ENCODE assay signal across 10 mouse cellular contexts in the genomic region with DNA sequence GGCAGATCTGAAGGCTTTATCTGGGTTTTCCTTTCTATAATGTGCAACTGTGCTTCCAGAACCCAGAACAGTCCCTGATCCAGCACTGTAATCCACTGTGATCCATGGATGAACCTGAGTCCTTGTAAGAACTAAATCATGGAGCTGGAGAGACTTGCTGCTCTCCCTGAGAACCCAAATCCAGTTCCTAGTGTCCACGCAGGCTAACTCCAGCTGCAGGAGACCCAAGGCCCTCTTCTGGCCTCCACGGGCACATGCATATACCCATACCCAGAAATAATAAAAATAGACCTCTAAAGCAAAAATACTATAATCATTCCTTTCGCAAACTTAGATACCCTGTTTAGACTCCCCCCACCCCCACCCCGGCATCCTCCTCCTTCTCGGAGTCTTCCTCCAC. TPM values are rescaled to one million over a fixed set of nuclear protein-coding genes. Genes with fewer than 3 reads are reported as not detected.
A peak's percentile ranks its signal among the peaks of the same experiment; 100 is the strongest.
DNase-seq lines count a peak whose midpoint lies in the region; ATAC-seq and TF ChIP-seq lines count a peak whose summit lies in the region.
"Had no signal": no experiment of that assay in that cellular context is flagged by ENCODE, and none has a peak within 500 bp of the region (broad histone marks: within the 10 kb centered on the region; RNA-seq: fewer than 3 reads in every experiment).

No protein-coding gene starts in this region.

- peaks cover 33% of the 10 kb centered on the region for H3K4me1 ChIP-seq in lung, embryonic 15.5 days
- H3K4me1 ChIP-seq in embryonic facial prominence, embryonic 13.5 days = peaks cover 31% of the 10 kb centered on the region
- H3K4me1 ChIP-seq in hindbrain, embryonic 14.5 days (replicated peaks; ENCODE audit: control insufficient read depth, insufficient read depth, low read length) = peaks cover 42% of the 10 kb centered on the region
- peaks cover 13% of the 10 kb centered on the region for H3K4me1 ChIP-seq in midbrain, postnatal 0 days (ENCODE audit: insufficient read depth, low read length)

- no peak overlapping the region for H3K27ac ChIP-seq in lung, embryonic 15.5 days
- no peak overlapping the region for H3K27ac ChIP-seq in embryonic facial prominence, embryonic 13.5 days
- H3K27ac ChIP-seq in hindbrain, embryonic 14.5 days = peak overlapping the region; percentile 89
- peak overlapping the region; percentile 92 for H3K27ac ChIP-seq in midbrain, postnatal 0 days (ENCODE audit: low read depth, low read length)
- H3K27ac ChIP-seq: liver, embryonic 12.5 days had no signal

- H3K9me3 ChIP-seq in lung, embryonic 15.5 days = no peaks in the 10 kb centered on the region
- no peaks in the 10 kb centered on the region for H3K9me3 ChIP-seq in embryonic facial prominence, embryonic 13.5 days
- no peaks in the 10 kb centered on the region for H3K9me3 ChIP-seq in hindbrain, embryonic 14.5 days (ENCODE audit: control insufficient read depth, low read length)
- no peaks in the 10 kb centered on the region for H3K9me3 ChIP-seq in midbrain, postnatal 0 days (ENCODE audit: low read length)
- H3K9me3 ChIP-seq: liver, embryonic 12.5 days had no signal

- ATAC-seq in lung, embryonic 15.5 days (ENCODE audit: borderline replicate concordance, extremely low read depth, low FRiP score, low TSS enrichment) = no peak
- ATAC-seq in embryonic facial prominence, embryonic 13.5 days (ENCODE audit: insufficient number of reproducible peaks, insufficient read depth, low FRiP score, low TSS enrichment, low read depth) = no peak
- ATAC-seq in hindbrain, embryonic 14.5 days (ENCODE audit: low FRiP score) = no peak
- ATAC-seq in midbrain, postnatal 0 days (ENCODE audit: low FRiP score) = no peak

- H3K4me2 ChIP-seq in lung, embryonic 15.5 days = peak overlapping the region; percentile 88
- peak overlapping the region; percentile 84 for H3K4me2 ChIP-seq in embryonic facial prominence, embryonic 13.5 days
- peak overlapping the region; percentile 66 for H3K4me2 ChIP-seq in hindbrain, embryonic 14.5 days (replicated peaks)
- peak overlapping the region; percentile 50 for H3K4me2 ChIP-seq in midbrain, postnatal 0 days (ENCODE audit: low read depth, low read length, poor library complexity, severe bottlenecking)

- DNase-seq in lung, postnatal 14 days = no peak
- no peak for DNase-seq in hindbrain, embryonic 14.5 days (ENCODE audit: low spot score)
- DNase-seq in midbrain, postnatal 0 days (ENCODE audit: low spot score) = no peak
- DNase-seq in left cerebral cortex, postnatal 10 days (ENCODE audit: extremely low spot score in 1 of 2, low spot score in 2 of 2) = no peak
- no peak for DNase-seq in cerebellum, postnatal 4 days (ENCODE audit: low spot score in 2 of 2)
- no peak for DNase-seq in yolk sac, embryonic 10.5 days (ENCODE audit: low spot score)

- peak overlapping the region; percentile 56; the same call in 1 of the 2 replicates for H3K4me3 ChIP-seq in lung, embryonic 15.5 days
- peak overlapping the region; percentile 56 for H3K4me3 ChIP-seq in embryonic facial prominence, embryonic 13.5 days
- peak overlapping the region; percentile 43 for H3K4me3 ChIP-seq in hindbrain, embryonic 14.5 days (replicated peaks; ENCODE audit: low read length)
- H3K4me3 ChIP-seq in midbrain, postnatal 0 days (ENCODE audit: low read depth, low read length) = peak overlapping the region; percentile 50

- peaks cover 12% of the 10 kb centered on the region for H3K27me3 ChIP-seq in lung, embryonic 15.5 days
- peaks cover 24% of the 10 kb centered on the region for H3K27me3 ChIP-seq in embryonic facial prominence, embryonic 13.5 days
- 0 out of 2 replicates have a peak, but pooled peaks cover 8% of the 10 kb centered on the region for H3K27me3 ChIP-seq in hindbrain, embryonic 14.5 days (ENCODE audit: control insufficient read depth, insufficient read depth, low read length)
- no peaks in the 10 kb centered on the region for H3K27me3 ChIP-seq in midbrain, postnatal 0 days (ENCODE audit: insufficient read depth, low read length)

- H3K36me3 ChIP-seq in lung, embryonic 15.5 days = no peaks in the 10 kb centered on the region
- H3K36me3 ChIP-seq in embryonic facial prominence, embryonic 13.5 days = peaks cover 17% of the 10 kb centered on the region
- H3K36me3 ChIP-seq in hindbrain, embryonic 14.5 days (replicated peaks; ENCODE audit: control insufficient read depth, insufficient read depth) = peaks cover 25% of the 10 kb centered on the region
- peaks cover 7% of the 10 kb centered on the region; the same call in 1 of the 2 replicates for H3K36me3 ChIP-seq in midbrain, postnatal 0 days (ENCODE audit: insufficient read depth, low read length)
- H3K36me3 ChIP-seq: liver, embryonic 12.5 days had no signal

- no peak overlapping the region for H3K9ac ChIP-seq in lung, embryonic 15.5 days
- H3K9ac ChIP-seq in embryonic facial prominence, embryonic 13.5 days = peak overlapping the region; percentile 75; the same call in 1 of the 2 replicates
- peak overlapping the region; percentile 50 for H3K9ac ChIP-seq in hindbrain, embryonic 14.5 days
- H3K9ac ChIP-seq in midbrain, postnatal 0 days (replicated peaks; ENCODE audit: low read length, poor library complexity, severe bottlenecking) = peak overlapping the region; percentile 75; the same call in 1 of the 2 replicates
- H3K9ac ChIP-seq: liver, embryonic 12.5 days had no signal

- intact Hi-C loops in left cerebral cortex, postnatal 10 days (cut with DNase I) = no loop called here

- WGBS in lung, embryonic 15.5 days = 86% methylated on average over 5 of the region's 5 CpGs
- WGBS in embryonic facial prominence, embryonic 13.5 days = 86% methylated on average over 5 of the region's 5 CpGs
- WGBS in hindbrain, embryonic 14.5 days = 85% methylated on average over 5 of the region's 5 CpGs
- whole genome bisulfite sequencing in midbrain, postnatal 0 days = 77% methylated on average over 5 of the region's 5 CpGs

- peak; percentile 28 for TF ChIP-seq CTCF in midbrain, postnatal 0 days (IDR thresholded peaks at IDR 0.05)

RNA-seq across cellular contexts. Expression of a gene that starts 1.4 kb away (rescaled TPM):
- polyA plus RNA-seq in lung, embryonic 15.5 days (2015; fragmentation: Nextera tagmentation; extraction: Ambion mirVana) = 9.7 and 10.0 TPM in 2 replicates
- polyA plus RNA-seq in embryonic facial prominence, embryonic 13.5 days (2015; fragmentation: Nextera tagmentation; extraction: Ambion mirVana) = 22.1 and 23.0 TPM in 2 replicates
- 101 and 120 TPM in 2 replicates for polyA plus RNA-seq in hindbrain, embryonic 14.5 days (2014; fragmentation: Nextera tagmentation; extraction: Ambion mirVana)
- total RNA-seq in midbrain, postnatal 0 days (2014; rRNA removed) = 63.6 and 79.2 TPM in 2 replicates
- 131 and 132 TPM in 2 replicates for polyA plus RNA-seq in midbrain, postnatal 0 days (2015; fragmentation: Nextera tagmentation; extraction: Ambion mirVana)
- total RNA-seq in left cerebral cortex, postnatal 10 days (2021) = 10 to 100 TPM; 68.2 to 82.2 TPM

RNA-seq across cellular contexts. Expression of a gene that starts 7.7 kb away (rescaled TPM):
- 30.3 and 32.9 TPM in 2 replicates for polyA plus RNA-seq in lung, embryonic 15.5 days (2015; fragmentation: Nextera tagmentation; extraction: Ambion mirVana)
- polyA plus RNA-seq in embryonic facial prominence, embryonic 13.5 days (2015; fragmentation: Nextera tagmentation; extraction: Ambion mirVana) = 10.2 and 11.1 TPM in 2 replicates
- 9.5 and 12.2 TPM in 2 replicates for polyA plus RNA-seq in hindbrain, embryonic 14.5 days (2014; fragmentation: Nextera tagmentation; extraction: Ambion mirVana)
- total RNA-seq in midbrain, postnatal 0 days (2014; rRNA removed) = 2.0 and 5.1 TPM in 2 replicates
- 6.8 and 6.9 TPM in 2 replicates for polyA plus RNA-seq in midbrain, postnatal 0 days (2015; fragmentation: Nextera tagmentation; extraction: Ambion mirVana)
- 1 to 10 TPM; 4.2 to 4.3 TPM for total RNA-seq in left cerebral cortex, postnatal 10 days (2021)

RNA-seq across cellular contexts. Expression of a gene that starts 9.2 kb away (rescaled TPM):
- polyA plus RNA-seq in lung, embryonic 15.5 days (2015; fragmentation: Nextera tagmentation; extraction: Ambion mirVana) = 76.4 and 77.3 TPM in 2 replicates
- 78.9 and 81.7 TPM in 2 replicates for polyA plus RNA-seq in embryonic facial prominence, embryonic 13.5 days (2015; fragmentation: Nextera tagmentation; extraction: Ambion mirVana)
- 43.5 and 48.2 TPM in 2 replicates for polyA plus RNA-seq in hindbrain, embryonic 14.5 days (2014; fragmentation: Nextera tagmentation; extraction: Ambion mirVana)
- total RNA-seq in midbrain, postnatal 0 days (2014; rRNA removed) = 28.2 and 35.7 TPM in 2 replicates
- polyA plus RNA-seq in midbrain, postnatal 0 days (2015; fragmentation: Nextera tagmentation; extraction: Ambion mirVana) = 29.1 and 29.3 TPM in 2 replicates
- total RNA-seq in left cerebral cortex, postnatal 10 days (2021) = 10 to 100 TPM; 29.6 to 30.2 TPM

RNA-seq across cellular contexts. Expression of a gene that starts 12.3 kb away (rescaled TPM):
- 1.5 and 1.7 TPM in 2 replicates for polyA plus RNA-seq in lung, embryonic 15.5 days (2015; fragmentation: Nextera tagmentation; extraction: Ambion mirVana)
- polyA plus RNA-seq in embryonic facial prominence, embryonic 13.5 days (2015; fragmentation: Nextera tagmentation; extraction: Ambion mirVana) = 1.8 and 2.8 TPM in 2 replicates
- 4.0 and 4.3 TPM in 2 replicates for polyA plus RNA-seq in hindbrain, embryonic 14.5 days (2014; fragmentation: Nextera tagmentation; extraction: Ambion mirVana)
- 2.0 and 2.3 TPM in 2 replicates for total RNA-seq in midbrain, postnatal 0 days (2014; rRNA removed)
- 6.5 and 8.1 TPM in 2 replicates for polyA plus RNA-seq in midbrain, postnatal 0 days (2015; fragmentation: Nextera tagmentation; extraction: Ambion mirVana)
- total RNA-seq in left cerebral cortex, postnatal 10 days (2021) = 1 to 10 TPM; 3.2 to 3.5 TPM
- polyA plus RNA-seq: erythroblast, embryonic 14.5 days had no signal

RNA-seq across cellular contexts. Expression of a gene that starts 17.2 kb away (rescaled TPM):
- 10.1 and 12.1 TPM in 2 replicates for polyA plus RNA-seq in lung, embryonic 15.5 days (2015; fragmentation: Nextera tagmentation; extraction: Ambion mirVana)
- polyA plus RNA-seq in embryonic facial prominence, embryonic 13.5 days (2015; fragmentation: Nextera tagmentation; extraction: Ambion mirVana) = 6.0 and 6.7 TPM in 2 replicates
- polyA plus RNA-seq in hindbrain, embryonic 14.5 days (2014; fragmentation: Nextera tagmentation; extraction: Ambion mirVana) = 1.1 and 1.6 TPM in 2 replicates
- total RNA-seq in midbrain, postnatal 0 days (2014; rRNA removed) = 0.71 and 1.3 TPM in 2 replicates
- polyA plus RNA-seq in midbrain, postnatal 0 days (2015; fragmentation: Nextera tagmentation; extraction: Ambion mirVana) = 0.81 and 1.3 TPM in 2 replicates
- under 1 TPM; 0.41 to 0.83 TPM for total RNA-seq in left cerebral cortex, postnatal 10 days (2021)

Comparison
In these comparisons a context has a peak if more than half of its experiments do, and no peak if none do; other contexts are left out.
1. H3K27ac ChIP-seq: peak in hindbrain, embryonic 14.5 days (single experiment) and midbrain, postnatal 0 days (single experiment); none in lung, embryonic 15.5 days (single experiment) and embryonic facial prominence, embryonic 13.5 days (single experiment).
2. Peak in every context shown above with its lines, with median percentiles within 50 percentile points of each other: H3K4me2 ChIP-seq and H3K4me3 ChIP-seq.